Mouse (Mus musculus) embryonic facial prominence, embryonic 11.5 days (tissue): ENCODE data around the gene Fars2. TPM values are rescaled to one million over a fixed set of nuclear protein-coding genes. Genes with fewer than 3 reads are reported as not detected.

Experiments
- polyA plus RNA-seq: library from polyadenylated mRNA; unstranded; fragments of >200 nt; fragmentation: Nextera tagmentation; extraction: Ambion mirVana; gene quantifications from 2 replicates; pipeline ENCODE4 v1.2.1, GENCODE M21; 2014

The Fars2 gene
- polyA plus RNA-seq, 1 experiment from 2014 or later, result 28.1 TPM

Other genes with a start within 250 kb of the Fars2 start
- 30.6 and 31.6 TPM in 2 replicates for gene Rpp40, start 211.1 kb upstream of the Fars2 start, polyA plus RNA-seq
- gene Ppp1r3g, start 158.6 kb upstream of the Fars2 start, polyA plus RNA-seq, result 0.67 and 0.87 TPM in 2 replicates
- 22.1 and 22.6 TPM in 2 replicates for gene Lyrm4, start 114 bp downstream of the Fars2 start, polyA plus RNA-seq